Mouse (Mus musculus) CH12.LX (cell line): Measurements from ENCODE around the gene Cmklr1. TPM values are rescaled to one million over a fixed set of nuclear protein-coding genes. Genes with fewer than 3 reads are reported as not detected.

Experiments used
- DNase-seq: peaks from one replicate; pipeline ENCODE4 v3.0.0-alpha.2; 2013; ENCODE audit errors: extremely low read depth
- H3K27ac ChIP-seq: 2 replicates; pipeline ENCODE4 v1.5.1; 2012; ENCODE audit warnings: low read depth, mild to moderate bottlenecking, control low read depth, moderate library complexity; ENCODE audit not compliant: insufficient read depth
- H3K27me3 ChIP-seq: replicated peaks from 2 replicates; pipeline ENCODE3; 2012; ENCODE audit warnings: inconsistent platforms
- H3K36me3 ChIP-seq, 2 experiments: replicated peaks in 1 of 2; 2 replicates each; pipeline versions ENCODE3 to v1.6.1; 2012; ENCODE audit warnings: inconsistent platforms in 1 of 2, low read length in 1 of 2, mild to moderate bottlenecking in 1 of 2, mixed read lengths in 1 of 2, moderate library complexity in 1 of 2; ENCODE audit not compliant: control insufficient read depth in 1 of 2, insufficient read depth in 1 of 2
- H3K4me1 ChIP-seq, 2 experiments: 2 replicates each; pipeline ENCODE4 v1.6.1; 2012; ENCODE audit warnings: inconsistent platforms in 1 of 2, moderate library complexity in 1 of 2; ENCODE audit not compliant: insufficient read depth in 2 of 2, control insufficient read depth in 1 of 2
- H3K4me2 ChIP-seq: 2 replicates; pipeline ENCODE4 v1.6.1; 2012; ENCODE audit warnings: low read depth, mild to moderate bottlenecking, control low read depth; ENCODE audit not compliant: poor library complexity, insufficient read depth, severe bottlenecking
- H3K4me3 ChIP-seq, 3 experiments: fragments of 150-350 bp in 1 of 3; sonication (generic) in 1 of 3; replicated peaks in 1 of 3; 2 replicates each; pipeline versions ENCODE3 to v1.5.1; 2011 to 2012; ENCODE audit warnings: low read depth in 2 of 3, low read length in 2 of 3, mild to moderate bottlenecking in 2 of 3, moderate library complexity in 2 of 3, control low read depth in 1 of 3, improper control_type of control experiment in 1 of 3, inconsistent platforms in 1 of 3, mixed read lengths in 1 of 3; ENCODE audit not compliant: poor library complexity in 1 of 3
- H3K79me2 ChIP-seq: replicated peaks from 2 replicates; pipeline ENCODE4 v1.6.1; 2012; ENCODE audit warnings: mild to moderate bottlenecking, moderate library complexity; ENCODE audit not compliant: control insufficient read depth, poor library complexity, insufficient read depth, severe bottlenecking; ENCODE audit errors: extremely low read depth
- H3K9ac ChIP-seq: 2 replicates; pipeline ENCODE4 v1.6.1; 2012; ENCODE audit warnings: low read depth, mild to moderate bottlenecking, control low read depth, moderate library complexity; ENCODE audit not compliant: insufficient read depth
- H3K9me3 ChIP-seq: replicated peaks from 2 replicates; pipeline ENCODE3; 2012; ENCODE audit warnings: low read length, inconsistent platforms, mixed read lengths
- BHLHE40 ChIP-seq: IDR thresholded peaks from 2 replicates; pipeline ENCODE4 v1.6.1; 2011; ENCODE audit warnings: mild to moderate bottlenecking, low read depth, low read length, improper control_type of control experiment
- CHD2 ChIP-seq: IDR thresholded peaks from 2 replicates; pipeline ENCODE4 v1.6.1; 2011; ENCODE audit warnings: low read length, improper control_type of control experiment
- E2F4 ChIP-seq: IDR thresholded peaks from 2 replicates; pipeline ENCODE4 v1.6.1; 2011; ENCODE audit warnings: low read depth, low read length, improper control_type of control experiment; ENCODE audit not compliant: insufficient replicate concordance
- ELF1 ChIP-seq: IDR thresholded peaks from 2 replicates; pipeline ENCODE4 v1.6.1; 2014; ENCODE audit warnings: low read depth, mild to moderate bottlenecking, inconsistent platforms, low read length, improper control_type of control experiment
- ETS1 ChIP-seq: conservative IDR thresholded peaks from 2 replicates; pipeline ENCODE4 v1.6.1; 2012; ENCODE audit warnings: low read depth, mild to moderate bottlenecking, inconsistent platforms, low read length, improper control_type of control experiment, moderate library complexity
- GABPA ChIP-seq: IDR thresholded peaks from 2 replicates; pipeline ENCODE4 v1.6.1; 2012; ENCODE audit warnings: low read depth, low read length, improper control_type of control experiment, inconsistent platforms; ENCODE audit not compliant: insufficient replicate concordance
- HCFC1 ChIP-seq: IDR thresholded peaks from 2 replicates; pipeline ENCODE4 v1.6.1; 2012; ENCODE audit warnings: low read depth, mild to moderate bottlenecking, inconsistent platforms, low read length, improper control_type of control experiment
- IRF4 ChIP-seq: IDR thresholded peaks from 2 replicates; pipeline ENCODE4 v1.6.1; 2014; ENCODE audit warnings: low read depth, mild to moderate bottlenecking, inconsistent platforms, low read length, improper control_type of control experiment
- JUND ChIP-seq: conservative IDR thresholded peaks from 2 replicates; pipeline ENCODE4 v1.6.1; 2011; ENCODE audit warnings: low read depth, low read length, improper control_type of control experiment
- KAT2A ChIP-seq: IDR thresholded peaks from 2 replicates; pipeline ENCODE4 v1.6.1; 2012; ENCODE audit warnings: low read length, improper control_type of control experiment, inconsistent platforms; ENCODE audit not compliant: insufficient replicate concordance
- MAFK ChIP-seq: IDR thresholded peaks from 2 replicates; pipeline ENCODE4 v1.6.1; 2011; ENCODE audit warnings: low read length, improper control_type of control experiment; ENCODE audit not compliant: insufficient replicate concordance
- MAX ChIP-seq: IDR thresholded peaks from 2 replicates; pipeline ENCODE4 v1.6.1; 2011; ENCODE audit warnings: low read length, improper control_type of control experiment
- MAZ ChIP-seq: IDR thresholded peaks from 2 replicates; pipeline ENCODE4 v1.6.1; 2012; ENCODE audit warnings: low read depth, mild to moderate bottlenecking, inconsistent platforms, low read length, improper control_type of control experiment, moderate library complexity
- MXI1 ChIP-seq: IDR thresholded peaks from 2 replicates; pipeline ENCODE4 v1.6.1; 2011; ENCODE audit warnings: mild to moderate bottlenecking, low read depth, low read length, improper control_type of control experiment
- MYC ChIP-seq: IDR thresholded peaks from 2 replicates; pipeline ENCODE4 v1.6.1; 2011; ENCODE audit warnings: low read depth, mild to moderate bottlenecking, improper control_type of control experiment, low read length
- NELFE ChIP-seq: IDR thresholded peaks from 2 replicates; pipeline ENCODE4 v1.6.1; 2011; ENCODE audit warnings: low read depth, low read length, improper control_type of control experiment
- PAX5 ChIP-seq: IDR thresholded peaks from 2 replicates; pipeline ENCODE4 v1.6.1; 2012; ENCODE audit warnings: low read length, inconsistent platforms, mixed read lengths
- RCOR1 ChIP-seq: conservative IDR thresholded peaks from 2 replicates; pipeline ENCODE4 v1.6.1; 2012; ENCODE audit warnings: low read depth, mild to moderate bottlenecking, inconsistent platforms, low read length, improper control_type of control experiment
- SIN3A ChIP-seq: IDR thresholded peaks from 2 replicates; pipeline ENCODE4 v1.6.1; 2012; ENCODE audit warnings: low read length, improper control_type of control experiment, inconsistent platforms
- TBP ChIP-seq: conservative IDR thresholded peaks from 2 replicates; pipeline ENCODE4 v1.6.1; 2011; ENCODE audit warnings: low read depth, low read length, improper control_type of control experiment
- TCF12 ChIP-seq: IDR thresholded peaks from 2 replicates; pipeline ENCODE4 v1.6.1; 2014; ENCODE audit warnings: low read depth, mild to moderate bottlenecking, inconsistent platforms, low read length, improper control_type of control experiment
- UBTF ChIP-seq: IDR thresholded peaks from 2 replicates; pipeline ENCODE4 v1.6.1; 2012; ENCODE audit warnings: low read depth, mild to moderate bottlenecking, inconsistent platforms, low read length, improper control_type of control experiment, moderate library complexity
- USF1 ChIP-seq: IDR thresholded peaks from 2 replicates; pipeline ENCODE4 v1.6.1; 2014; ENCODE audit warnings: low read depth, mild to moderate bottlenecking, inconsistent platforms, low read length, improper control_type of control experiment
- ZC3H11A ChIP-seq: IDR thresholded peaks from 2 replicates; pipeline ENCODE4 v1.6.1; 2012; ENCODE audit warnings: low read depth, mild to moderate bottlenecking, inconsistent platforms, low read length, improper control_type of control experiment
- ZMIZ1 ChIP-seq: IDR thresholded peaks from 2 replicates; pipeline ENCODE4 v1.6.1; 2012; ENCODE audit warnings: low read depth, mild to moderate bottlenecking, inconsistent platforms, low read length, improper control_type of control experiment
- ZNF384 ChIP-seq: IDR thresholded peaks from 2 replicates; pipeline ENCODE4 v1.6.1; 2012; ENCODE audit warnings: low read depth, low read length, improper control_type of control experiment, inconsistent platforms
- dilution Hi-C: fragments of 300-500 bp; cut with MboI; formaldehyde crosslinking; loops from 2 replicates; pipeline ENCODE4 v1.14.3; 2020; ENCODE audit warnings: low sequenced_read_pairs; ENCODE audit not compliant: extremely low pct_unique_long_range_greater_than_20kb, extremely low pct_ligation_motif_present
- in situ Hi-C: fragments of 300-500 bp; cut with MboI; formaldehyde crosslinking; loops from 3 replicates; pipeline ENCODE4 v1.14.3; 2019; ENCODE audit warnings: low sequenced_read_pairs, low pct_ligation_motif_present, low pct_unique_long_range_greater_than_20kb, mixed read lengths
- polyA plus RNA-seq: library from polyadenylated mRNA; unstranded; fragments of >175 nt; gene quantifications from 2 replicates; pipeline ENCODE4 v1.2.1, GENCODE M21; 2012; ENCODE audit warnings: low read depth; ENCODE audit not compliant: insufficient read length
- total RNA-seq, 2 experiments: library from RNA; depleted of rRNA; stranded (reverse); fragments of 300-350 nt in 1 of 2; fragments of >200 nt in 1 of 2; gene quantifications; 2 replicates each; pipeline ENCODE4 v1.2.3; 2012 to 2014

The Cmklr1 gene
- total and polyA plus RNA-seq, 3 experiments = not detected

GRCm38 (mm10) chr5:113687514-113687913 lies 37.3 kb upstream of the Cmklr1 start:
- peaks cover 8% of the 10 kb centered on the region for H3K9me3 ChIP-seq
- dilution Hi-C loops = no loop called here

GRCm38 (mm10) chr5:113685471-113685870 lies 35.2 kb upstream of the Cmklr1 start:
- in situ Hi-C loops = no loop called here
- no peak for TF ChIP-seq ELF1
- TF ChIP-seq USF1 = no peak
- no peak for TF ChIP-seq TCF12
- no peak for TF ChIP-seq MAX
- TF ChIP-seq MXI1 = no peak
- no peak for TF ChIP-seq CHD2
- no peak for TF ChIP-seq BHLHE40
- no peak for TF ChIP-seq SIN3A
- no peak for TF ChIP-seq GABPA
- TF ChIP-seq MYC = no peak
- TF ChIP-seq ZNF384 = no peak
- TF ChIP-seq KAT2A = no peak
- no peak for TF ChIP-seq TBP
- no peak for TF ChIP-seq E2F4
- TF ChIP-seq ETS1 = no peak
- TF ChIP-seq ZC3H11A = no peak
- TF ChIP-seq JUND = no peak
- no peak for TF ChIP-seq IRF4
- dilution Hi-C loops = no loop called here

More at GRCm38 (mm10) chr5:113687514-113687913, 37.3 kb upstream of the Cmklr1 start:
- H3K9ac ChIP-seq = no peak overlapping the region
- no peak overlapping the region for H3K27ac ChIP-seq
- no peaks in the 10 kb centered on the region for H3K79me2 ChIP-seq
- H3K36me3 ChIP-seq = no peaks in the 10 kb centered on the region
- TF ChIP-seq TBP (no peak), PAX5 (no peak), MAFK (no peak), BHLHE40 (no peak), UBTF (no peak), MAZ (no peak), MAX (no peak), KAT2A (no peak), TCF12 (no peak), HCFC1 (no peak), RCOR1 (no peak), ELF1 (no peak), SIN3A (no peak), ZMIZ1 (no peak), ETS1 (no peak), NELFE (no peak)
- TF ChIP-seq, all 38 proteins: peak for 0
- H3K4me1 ChIP-seq = peaks cover 0 to 8% of the 10 kb centered on the region in 2 experiments; a peak in 1 of 4 replicates
- H3K27me3 ChIP-seq = peaks cover 32% of the 10 kb centered on the region
- no peak overlapping the region for H3K4me2 ChIP-seq
- no peak overlapping the region for H3K4me3 ChIP-seq
- DNase-seq = no peak
- in situ Hi-C loops = no loop called here

More at GRCm38 (mm10) chr5:113685471-113685870, 35.2 kb upstream of the Cmklr1 start:
- Histone ChIP-seq H3K4me1 (peaks cover 0 to 3% of the 10 kb centered on the region in 2 experiments; a peak in 1 of 4 replicates), H3K36me3 (no peaks in the 10 kb centered on the region), H3K4me2 (no peak overlapping the region), H3K4me3 (no peak overlapping the region), H3K9ac (no peak overlapping the region), H3K27ac (no peak overlapping the region), H3K9me3 (peaks cover 2% of the 10 kb centered on the region), H3K27me3 (peaks cover 44% of the 10 kb centered on the region), H3K79me2 (no peaks in the 10 kb centered on the region)
- no peak for DNase-seq
